Mouse (Mus musculus) erythroblast, embryonic 14.5 days (primary cell): ENCODE measurements around the gene Aox1.

Experiments used
- GATA1 ChIP-seq: IDR thresholded peaks from 2 replicates; pipeline ENCODE4 v1.6.1; 2012; ENCODE audit warnings: low read length, inconsistent platforms, mixed read lengths
- TAL1 ChIP-seq: IDR thresholded peaks from 3 replicates; pipeline ENCODE4 v1.6.1; 2012; ENCODE audit warnings: low read length, inconsistent platforms, mixed read lengths

- TF ChIP-seq TAL1, result no peak
- TF ChIP-seq GATA1, result no peak
Observed at GRCm38 (mm10) chr1:58114666-58115375, 85.1 kb downstream of the Aox1 start.
